Mouse (Mus musculus) lung, adult 2 months (tissue): ENCODE measurements around the gene Elovl6.

Source experiments
- CTCF ChIP-seq: fragments of 200-500 bp; IDR thresholded peaks from 2 replicates; pipeline ENCODE4 v1.5.1; 2011; ENCODE audit warnings: mild to moderate bottlenecking, low read length, control low read depth; ENCODE audit not compliant: insufficient read depth
- POLR2A ChIP-seq: fragments of 200-500 bp; IDR thresholded peaks from 2 replicates; pipeline ENCODE4 v1.6.1; 2011; ENCODE audit warnings: low read depth, mild to moderate bottlenecking, control low read depth, low read length, borderline replicate concordance; ENCODE audit errors: extremely low read depth

DNA sequence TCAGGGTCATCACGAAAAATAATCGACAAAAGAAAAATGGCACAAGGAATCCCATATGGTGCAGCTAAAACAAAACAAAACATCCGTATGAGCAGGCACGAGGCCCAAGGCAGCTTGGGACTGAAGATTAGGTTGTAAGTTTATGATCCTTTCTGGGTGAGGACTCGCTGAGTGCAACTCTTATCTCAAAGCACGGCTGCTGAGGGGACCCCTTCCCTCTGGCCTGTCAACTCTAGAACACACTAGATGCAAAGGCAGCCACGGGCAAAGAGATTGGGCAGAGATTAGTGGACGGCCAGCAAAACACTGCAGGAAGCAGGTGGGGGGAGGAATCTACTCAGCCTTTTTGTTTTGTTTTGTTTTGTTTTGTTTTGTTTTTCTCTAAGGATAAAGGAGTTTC lies 101.4 kb downstream of the Elovl6 start:
- TF ChIP-seq CTCF = no peak
- no peak for TF ChIP-seq POLR2A
